Mouse (Mus musculus) layer of hippocampus, adult 9-11 months (tissue): Measurements from ENCODE around the gene Rnf126.
A peak's percentile ranks its signal among the peaks of the same experiment; 100 is the strongest.
"Not testable (repeated sequence)": the region's sequence is repeated elsewhere in the genome, so short reads cannot be mapped to it uniquely, and the experiment has no call there.

Experiments used
- DNase-seq: peaks from one replicate; pipeline ENCODE4 v3.0.0; 2022

Gene Rnf126

GRCm38 (mm10) chr10:79765228-79765745 is 1.5 kb downstream of the Rnf126 start:
- no peak for DNase-seq

GRCm38 (mm10) chr10:79764234-79764633 is 2.5 kb downstream of the Rnf126 start:
- no peak for DNase-seq

DNA sequence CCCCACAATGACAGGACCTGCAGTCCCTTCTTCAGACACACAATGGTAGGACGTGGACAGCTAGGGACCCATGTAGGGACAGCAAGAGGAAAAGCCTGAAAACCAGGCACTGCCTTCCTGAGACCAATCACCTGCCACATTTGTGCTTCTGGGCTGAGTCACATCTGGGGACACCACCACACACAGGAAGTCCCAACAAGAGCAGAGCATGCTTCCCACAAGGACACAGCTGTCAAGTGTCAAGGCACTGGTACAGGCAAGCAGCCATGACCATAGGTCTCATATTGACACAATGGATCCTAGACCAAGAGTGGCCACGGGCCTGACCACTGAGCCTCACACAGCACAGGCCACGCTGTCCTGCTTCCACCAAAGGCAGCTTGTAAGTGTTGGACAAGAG is 3.9 kb downstream of the Rnf126 start:
- DNase-seq, result no peak

DNA sequence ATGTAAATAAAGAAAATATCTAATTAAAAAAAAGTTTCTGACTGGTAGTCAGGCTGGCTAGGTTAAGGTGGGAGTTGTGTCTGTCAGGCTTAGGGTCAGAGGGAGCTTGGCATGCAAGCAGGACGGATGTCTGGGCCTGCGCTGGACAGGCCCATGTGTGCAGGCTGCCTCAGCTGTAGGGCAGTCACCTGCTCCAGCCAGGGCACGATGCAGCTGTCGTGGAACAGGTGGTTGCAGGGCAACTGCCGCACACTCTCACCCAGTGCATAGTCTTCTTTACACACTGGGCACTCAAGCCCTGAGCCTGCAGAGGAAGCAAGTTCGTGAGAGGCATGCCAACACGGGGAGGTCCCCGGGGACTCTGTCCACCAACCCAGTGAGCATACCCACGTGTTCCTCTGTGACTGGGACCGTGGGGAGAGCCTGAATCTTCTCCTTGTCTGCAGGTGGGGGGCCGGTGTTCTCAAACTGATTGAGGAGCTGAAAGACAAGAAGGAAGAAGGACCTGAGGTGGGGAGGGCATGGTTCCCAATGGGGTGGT is 6.1 kb downstream of the Rnf126 start:
- no peak for DNase-seq

DNA sequence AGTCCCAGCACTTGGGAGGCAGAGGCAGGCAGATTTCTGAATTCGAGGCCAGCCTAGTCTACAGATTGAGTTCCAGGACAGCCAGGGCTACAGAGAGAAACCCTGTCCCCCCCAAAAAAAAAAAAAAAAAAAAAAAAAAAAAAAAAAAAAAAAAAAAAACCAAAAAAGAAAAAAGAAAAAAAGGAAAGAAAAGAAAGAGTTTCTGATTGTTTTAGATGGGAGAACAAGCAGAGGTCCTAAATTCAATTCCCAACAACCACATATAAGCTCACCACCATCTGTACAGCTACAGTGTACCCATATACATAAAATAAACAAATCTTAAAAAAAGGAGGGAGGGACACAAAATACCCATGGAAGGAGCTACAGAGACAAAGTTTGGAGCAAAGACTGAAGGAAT is 7.1 kb downstream of the Rnf126 start:
- not testable (repeated sequence) for DNase-seq

DNA sequence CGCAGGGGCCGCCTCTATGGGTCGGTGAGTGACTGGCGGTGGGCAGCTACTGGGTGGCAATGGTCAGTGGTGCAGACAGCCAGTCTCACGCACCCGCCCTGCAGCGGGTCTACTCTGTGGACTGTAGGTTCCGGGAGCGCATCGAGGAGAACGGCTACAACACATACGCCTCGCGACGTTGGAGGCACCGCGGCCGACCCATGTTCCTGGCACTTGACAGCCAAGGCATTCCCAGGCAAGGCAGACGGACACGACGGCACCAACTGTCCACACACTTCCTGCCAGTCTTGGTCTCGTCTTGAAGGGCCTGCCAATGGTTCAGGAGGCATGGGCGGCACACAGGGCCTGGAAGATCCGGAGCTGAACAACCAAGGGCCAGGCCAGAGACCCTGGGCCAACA is 10.1 kb downstream of the Rnf126 start:
- DNase-seq, result no peak

DNA sequence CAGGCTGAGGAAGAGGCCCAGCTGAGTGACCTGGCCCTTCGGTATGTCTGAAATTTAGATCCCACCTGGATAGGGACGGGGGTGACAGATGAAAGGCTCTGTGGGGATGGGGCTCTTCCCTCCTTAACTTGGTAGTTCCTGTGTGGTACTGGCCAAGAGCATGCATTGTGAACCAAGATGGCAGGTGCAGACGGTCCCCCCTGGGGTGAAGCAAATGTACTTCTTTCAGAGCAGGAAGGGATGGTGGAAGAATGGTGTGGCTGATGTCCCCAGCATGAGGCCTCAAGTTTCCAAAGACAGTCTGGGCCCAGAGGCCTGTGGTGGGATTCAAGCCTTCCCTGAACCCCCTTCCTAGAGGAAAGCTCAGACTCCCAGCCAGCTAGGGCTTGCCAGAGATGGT is 10.9 kb downstream of the Rnf126 start:
- no peak for DNase-seq

DNA sequence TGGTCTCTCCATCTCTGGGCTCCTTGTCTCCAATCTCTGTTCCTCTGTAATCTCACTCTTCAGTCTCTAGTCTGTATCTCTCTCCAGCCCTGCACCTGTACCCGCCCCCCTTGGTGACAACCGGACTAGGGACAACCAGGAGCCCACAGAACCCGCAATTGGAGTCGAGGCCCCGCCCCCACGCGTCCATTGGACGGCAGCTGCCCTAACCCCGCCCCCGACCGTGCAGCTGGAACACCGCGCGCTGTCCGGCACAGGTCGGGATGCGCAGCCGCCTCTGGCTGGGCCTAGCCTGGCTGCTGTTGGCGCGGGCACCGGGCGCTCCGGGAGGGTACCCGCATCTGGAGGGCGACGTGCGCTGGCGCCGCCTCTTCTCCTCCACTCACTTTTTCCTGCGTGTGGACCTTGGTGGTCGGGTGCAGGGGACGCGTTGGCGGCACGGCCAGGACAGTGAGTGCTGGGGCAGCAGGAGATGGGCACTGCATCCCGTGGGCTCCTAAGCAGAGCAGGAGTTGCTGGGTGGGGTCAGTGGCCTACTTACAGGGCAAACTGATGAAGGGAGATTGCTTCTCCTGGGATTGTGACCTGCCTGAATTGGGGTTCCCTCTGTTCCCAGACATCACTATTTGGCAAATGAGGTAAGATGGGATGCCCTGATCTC is 11.8 kb downstream of the Rnf126 start, which contains the start of gene Fgf22:
Gene Fgf22 (plus strand): TSS at position 221 of the 661 bp plus-strand sequence.
- DNase-seq, result peak; percentile 79

GRCm38 (mm10) chr10:79748496-79748895 is 18.3 kb downstream of the Rnf126 start:
- no peak for DNase-seq

DNA sequence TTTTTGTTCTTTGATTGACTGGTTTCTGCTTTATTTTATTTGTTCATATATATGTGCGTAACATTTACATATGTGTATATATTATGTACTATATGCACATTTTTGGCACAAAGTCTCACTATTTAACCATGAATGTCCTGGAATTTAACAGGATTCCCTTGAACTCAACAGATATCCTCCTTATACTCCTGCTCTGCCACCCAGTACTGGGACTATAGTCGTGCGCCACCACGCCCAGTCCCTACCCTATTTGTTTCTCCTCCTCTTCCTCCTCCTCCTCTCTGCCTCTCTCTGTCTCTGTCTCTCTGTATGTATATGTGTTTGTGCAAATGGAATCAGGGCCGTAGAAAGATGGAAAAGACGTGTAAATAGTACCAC is 20.0 kb downstream of the Rnf126 start:
- DNase-seq, result no peak

DNA sequence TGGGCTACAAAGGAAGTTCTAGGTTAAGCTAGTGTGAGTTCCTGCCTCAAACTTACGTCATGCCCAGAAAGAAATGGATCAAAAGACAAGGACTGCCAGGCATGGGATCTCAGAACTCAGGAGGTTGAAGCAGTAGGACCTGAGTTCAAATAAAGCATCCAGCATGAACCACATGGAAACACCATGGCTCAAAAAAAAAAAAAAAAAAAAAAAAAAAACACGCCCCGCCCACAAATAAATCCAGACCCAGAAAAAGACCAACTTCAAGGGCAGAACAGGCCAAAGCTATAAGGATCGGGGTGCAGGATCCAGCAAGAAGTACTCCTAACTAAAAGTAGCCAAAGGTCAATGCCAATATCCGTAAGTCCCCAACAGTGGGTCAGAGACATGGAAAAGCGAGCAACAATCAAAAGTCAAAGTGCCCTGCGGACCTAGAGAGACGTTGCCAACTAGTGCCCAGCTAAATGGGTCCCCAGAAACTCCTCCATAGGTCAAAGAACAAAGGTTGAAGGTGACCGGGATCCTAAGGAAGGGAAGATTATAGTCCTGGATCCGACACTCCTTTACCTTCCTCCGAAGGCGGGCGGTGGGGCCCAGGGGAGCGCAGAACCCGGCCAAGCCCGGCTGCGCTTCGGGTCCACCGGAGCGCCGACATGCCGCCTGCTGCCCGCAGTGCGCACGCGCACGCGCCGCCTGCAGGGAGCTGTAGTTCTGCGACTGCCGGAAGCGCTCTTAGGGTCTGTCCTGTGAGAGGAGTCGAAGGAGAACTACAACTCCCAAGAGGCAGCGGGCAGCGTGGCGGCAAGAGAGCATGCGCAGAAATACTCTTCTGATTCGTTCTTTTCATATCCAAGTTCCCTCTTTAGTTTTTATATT is 20.6 kb downstream of the Rnf126 start, which contains the start of gene Polrmt:
Gene Polrmt (minus strand): TSS at position 684 of the 876 bp plus-strand sequence.
- DNase-seq, result peak; percentile 98

DNA sequence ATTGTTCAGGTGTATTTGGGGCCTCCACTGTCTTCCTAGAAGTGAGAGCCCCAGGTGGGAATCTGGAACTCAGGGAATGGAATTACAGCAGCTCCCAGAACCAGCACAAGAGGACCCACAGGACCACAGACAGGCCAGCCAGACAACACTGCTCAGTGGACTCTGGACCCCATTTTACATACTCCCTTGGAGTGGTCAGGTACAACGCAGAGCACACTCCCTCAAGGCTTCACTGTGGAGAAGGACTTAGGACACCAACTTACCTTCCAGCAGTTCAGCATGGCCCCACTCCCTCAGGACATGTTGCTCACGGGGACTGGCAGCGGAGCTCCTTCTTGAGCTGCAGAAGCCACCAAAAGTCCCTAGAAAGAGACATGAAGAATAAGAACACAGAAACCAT is 21.3 kb downstream of the Rnf126 start:
- no peak for DNase-seq

- DNase-seq, result no peak
These were observed 22.9 kb downstream of the Rnf126 start for GRCm38 (mm10) chr10:79743650-79744365.

DNA sequence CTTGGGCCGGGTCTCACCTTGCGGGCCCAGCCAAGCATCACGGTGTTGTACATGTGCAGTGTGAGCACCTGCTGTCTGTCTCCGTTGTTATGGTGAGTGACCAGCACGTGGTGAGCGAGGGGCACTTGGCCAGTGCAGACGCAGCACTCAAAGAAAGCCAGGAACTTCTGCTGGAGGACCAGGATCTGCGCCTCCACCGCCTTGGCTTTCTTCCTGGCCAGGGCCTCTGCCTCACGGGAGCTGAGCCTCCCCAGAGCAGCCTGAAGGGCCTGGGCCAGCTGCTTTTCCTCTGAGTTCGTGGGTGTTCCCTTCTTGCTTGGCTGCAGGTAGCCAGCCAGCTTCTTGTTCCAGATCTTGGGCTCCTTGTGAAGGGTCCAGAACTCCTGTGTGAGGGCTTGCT is 23.6 kb downstream of the Rnf126 start:
- no peak for DNase-seq

- no peak for DNase-seq
These were observed 25.9 kb downstream of the Rnf126 start for GRCm38 (mm10) chr10:79740863-79741262.

- DNase-seq, result no peak
These were observed 27.5 kb downstream of the Rnf126 start for GRCm38 (mm10) chr10:79739234-79739633.

GRCm38 (mm10) chr10:79738259-79738658 is 28.5 kb downstream of the Rnf126 start:
- DNase-seq, result no peak

DNA sequence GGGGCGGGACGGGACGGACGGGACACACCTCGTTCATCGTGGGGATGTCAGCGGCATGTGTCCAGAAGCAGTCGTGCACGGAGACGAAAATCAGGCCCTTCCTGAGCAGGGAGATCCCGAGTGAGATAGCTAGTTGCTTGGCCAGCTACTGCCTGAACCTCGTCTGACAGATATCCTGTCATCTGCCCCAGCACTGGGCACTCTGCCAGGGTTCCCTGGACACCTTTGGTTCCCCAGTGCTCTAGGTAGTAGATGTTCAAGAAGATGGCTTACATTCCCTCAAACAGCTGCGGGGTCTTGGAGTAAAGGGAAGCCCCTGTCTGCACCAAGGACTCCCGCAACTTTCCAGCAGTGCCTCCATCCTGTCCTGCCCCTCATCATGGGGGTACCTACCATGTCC is 30.0 kb downstream of the Rnf126 start:
- DNase-seq, result no peak

GRCm38 (mm10) chr10:79735361-79735760 is 31.4 kb downstream of the Rnf126 start:
- no peak for DNase-seq

DNA sequence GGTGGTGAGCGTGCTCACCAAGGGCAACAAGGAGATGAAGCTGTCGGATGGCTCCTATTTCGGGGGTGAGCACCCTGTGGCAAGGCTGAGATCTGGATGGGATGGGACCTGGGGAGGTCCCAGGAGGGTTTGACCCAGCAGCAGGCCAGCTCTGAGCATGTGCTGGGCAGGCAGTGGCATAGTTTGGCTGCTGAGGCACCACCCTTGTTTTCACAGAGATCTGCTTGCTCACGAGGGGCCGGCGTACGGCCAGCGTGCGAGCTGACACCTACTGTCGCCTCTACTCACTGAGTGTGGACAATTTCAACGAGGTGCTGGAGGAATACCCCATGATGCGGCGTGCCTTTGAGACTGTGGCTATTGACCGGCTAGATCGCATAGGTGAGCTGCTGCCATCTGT is 32.9 kb downstream of the Rnf126 start:
- no peak for DNase-seq

- no peak for DNase-seq
These were observed 34.3 kb downstream of the Rnf126 start for GRCm38 (mm10) chr10:79732500-79732899.

- DNase-seq, result peak; percentile 84
These were observed 37.3 kb downstream of the Rnf126 start for GRCm38 (mm10) chr10:79729357-79729965.
